Mouse (Mus musculus) midbrain, postnatal 0 days (tissue): ENCODE results near the gene Tspo. TPM values are rescaled to one million over a fixed set of nuclear protein-coding genes. Genes with fewer than 3 reads are reported as not detected.

Experiments
- ATAC-seq: fragments of 200-750 bp; cut with Nextera tagmentation; 2 replicates; pipeline ENCODE4 v1.8.0; 2017; ENCODE audit warnings: moderate number of reproducible peaks, mild to moderate bottlenecking, moderate TSS enrichment, moderate library complexity; ENCODE audit not compliant: low FRiP score
- DNase-seq: peaks from one replicate; pipeline ENCODE4 v3.0.0-alpha.2; 2015; ENCODE audit warnings: low spot score
- H3K27ac ChIP-seq: fragments of 300-500 bp; sonication (generic); 2 replicates; pipeline ENCODE4 v1.5.1; 2014; ENCODE audit warnings: low read depth, mild to moderate bottlenecking, low read length, mixed read lengths
- H3K27me3 ChIP-seq: fragments of 300-500 bp; sonication (generic); 2 replicates; pipeline ENCODE4 v1.6.1; 2014; ENCODE audit warnings: low read length, control low read depth, mixed read lengths; ENCODE audit not compliant: insufficient read depth
- H3K36me3 ChIP-seq: fragments of 300-500 bp; sonication (generic); 2 replicates; pipeline ENCODE4 v1.6.1; 2014; ENCODE audit warnings: low read length, control low read depth, mixed read lengths; ENCODE audit not compliant: insufficient read depth
- H3K4me1 ChIP-seq: fragments of 300-500 bp; sonication (generic); 2 replicates; pipeline ENCODE4 v1.6.1; 2014; ENCODE audit warnings: mild to moderate bottlenecking, control low read depth, antibody characterized with exemption, low read length, mixed read lengths; ENCODE audit not compliant: insufficient read depth
- H3K4me2 ChIP-seq: fragments of 300-500 bp; sonication (generic); 2 replicates; pipeline ENCODE4 v1.6.1; 2014; ENCODE audit warnings: low read depth, mild to moderate bottlenecking, low read length, mixed read lengths; ENCODE audit not compliant: poor library complexity, severe bottlenecking
- H3K4me3 ChIP-seq: fragments of 300-500 bp; sonication (generic); 2 replicates; pipeline ENCODE4 v1.5.1; 2014; ENCODE audit warnings: low read depth, mild to moderate bottlenecking, low read length, moderate library complexity
- H3K9ac ChIP-seq: fragments of 300-500 bp; sonication (generic); replicated peaks from 2 replicates; pipeline ENCODE4 v1.6.1; 2014; ENCODE audit warnings: mild to moderate bottlenecking, low read length, moderate library complexity, mixed read lengths; ENCODE audit not compliant: poor library complexity, severe bottlenecking
- H3K9me3 ChIP-seq: fragments of 300-500 bp; sonication (generic); 2 replicates; pipeline ENCODE4 v1.6.1; 2016; ENCODE audit warnings: low read length, control low read depth
- CTCF ChIP-seq: IDR thresholded peaks from 2 replicates; pipeline ENCODE4 v1.5.1; 2016; ENCODE audit warnings: antibody characterized with exemption, mild to moderate bottlenecking
- WGBS: fragments of 180-500 bp; shearing (Covaris S2); extraction: QIAGEN DNeasy Blood & Tissue Kit; methylation state at CpG from one replicate; pipeline ENCODE4 v1.1.7; 2014; 5-methylcytosine and 5-hydroxymethylcytosine counted together
- polyA plus RNA-seq: library from polyadenylated mRNA; unstranded; fragments of >200 nt; fragmentation: Nextera tagmentation; extraction: Ambion mirVana; gene quantifications from 2 replicates; pipeline ENCODE4 v1.2.1, GENCODE M21; 2015
- total RNA-seq: library from RNA; depleted of rRNA; stranded (reverse); fragments of >200 nt; gene quantifications from 2 replicates; pipeline ENCODE4 v1.2.3, GENCODE M21; 2014

Gene Tspo
- total and polyA plus RNA-seq, 2 experiments from 2014 or later: 8.0 to 8.4 TPM

DNA sequence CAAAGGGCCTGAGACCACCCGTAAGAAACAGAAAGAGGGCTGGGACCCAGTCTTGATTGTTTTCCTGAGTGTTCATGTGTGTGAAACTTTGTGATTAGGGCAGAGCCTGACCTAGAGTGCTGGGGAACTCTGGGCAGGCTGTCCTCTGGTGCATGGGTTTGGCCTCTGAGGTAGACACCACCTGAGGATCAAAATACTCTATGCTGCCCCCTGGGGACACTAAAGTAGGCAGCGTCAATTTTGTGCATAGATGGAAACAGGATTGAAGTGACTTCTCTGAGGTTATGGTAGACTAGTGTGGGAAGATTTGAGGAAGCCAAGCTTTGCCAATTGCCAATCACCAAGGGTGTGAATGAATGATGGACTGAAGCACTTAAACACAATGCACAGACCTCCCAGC lies 7.2 kb downstream of the Tspo start:
- Histone ChIP-seq H3K4me1 (no peaks in the 10 kb centered on the region), H3K36me3 (peaks cover 12% of the 10 kb centered on the region; the same call in 1 of the 2 replicates), H3K9ac (no peak overlapping the region), H3K4me3 (no peak overlapping the region), H3K27me3 (no peaks in the 10 kb centered on the region; the same call in 1 of the 2 replicates), H3K4me2 (no peak overlapping the region), H3K27ac (no peak overlapping the region), H3K9me3 (no peaks in the 10 kb centered on the region)
- peak; percentile 16; the same call in 1 of the 2 replicates for TF ChIP-seq CTCF
- 69% methylated on average over 2 of the region's 2 CpGs for WGBS
- no peak for ATAC-seq
- DNase-seq: no peak

- Histone ChIP-seq H3K9me3 (no peaks in the 10 kb centered on the region), H3K36me3 (peaks cover 22% of the 10 kb centered on the region), H3K4me3 (no peak overlapping the region), H3K9ac (no peak overlapping the region), H3K4me2 (no peak overlapping the region), H3K27ac (no peak overlapping the region), H3K27me3 (no peaks in the 10 kb centered on the region), H3K4me1 (no peaks in the 10 kb centered on the region)
- no peak for TF ChIP-seq CTCF
- ATAC-seq (no peak), DNase-seq (no peak)
- 94% methylated on average over 5 of the region's 5 CpGs for WGBS
Measured at GRCm38 (mm10) chr15:83571636-83572035, 8.2 kb downstream of the Tspo start.

- no peak overlapping the region for H3K9ac ChIP-seq
- no peak overlapping the region for H3K27ac ChIP-seq
- 90% methylated on average over 4 of the region's 4 CpGs for WGBS
- H3K4me2 ChIP-seq: no peak overlapping the region
- H3K4me3 ChIP-seq: no peak overlapping the region
- DNase-seq: no peak
- peaks cover 27% of the 10 kb centered on the region for H3K36me3 ChIP-seq
- no peaks in the 10 kb centered on the region for H3K9me3 ChIP-seq
- no peaks in the 10 kb centered on the region for H3K27me3 ChIP-seq
- ATAC-seq: no peak
- TF ChIP-seq CTCF: no peak
- H3K4me1 ChIP-seq: no peaks in the 10 kb centered on the region
Measured at GRCm38 (mm10) chr15:83572132-83572531, 8.7 kb downstream of the Tspo start.

- Histone ChIP-seq H3K4me1 (no peaks in the 10 kb centered on the region), H3K9me3 (no peaks in the 10 kb centered on the region), H3K36me3 (peaks cover 39% of the 10 kb centered on the region), H3K4me3 (no peak overlapping the region), H3K27ac (no peak overlapping the region), H3K9ac (no peak overlapping the region), H3K27me3 (no peaks in the 10 kb centered on the region), H3K4me2 (no peak overlapping the region)
- 95% methylated on average over 12 of the region's 12 CpGs for WGBS
- ATAC-seq: no peak
- TF ChIP-seq CTCF: no peak
- DNase-seq: no peak
Measured at GRCm38 (mm10) chr15:83573606-83574005, 10.2 kb downstream of the Tspo start.

- H3K27ac ChIP-seq: no peak overlapping the region
- no peaks in the 10 kb centered on the region for H3K9me3 ChIP-seq
- no peak overlapping the region for H3K4me3 ChIP-seq
- peaks cover 51% of the 10 kb centered on the region for H3K36me3 ChIP-seq
- DNase-seq: no peak
- H3K9ac ChIP-seq: no peak overlapping the region
- WGBS: 91% methylated on average over 6 of the region's 6 CpGs
- H3K4me1 ChIP-seq: no peaks in the 10 kb centered on the region
- H3K4me2 ChIP-seq: no peak overlapping the region
- H3K27me3 ChIP-seq: no peaks in the 10 kb centered on the region
- ATAC-seq: no peak
- no peak for TF ChIP-seq CTCF
Measured at GRCm38 (mm10) chr15:83574731-83575351, 11.4 kb downstream of the Tspo start.

- no peak for TF ChIP-seq CTCF
- H3K4me1 ChIP-seq: no peaks in the 10 kb centered on the region
- no peaks in the 10 kb centered on the region for H3K9me3 ChIP-seq
- H3K27ac ChIP-seq: no peak overlapping the region
- peaks cover 58% of the 10 kb centered on the region for H3K36me3 ChIP-seq
- H3K27me3 ChIP-seq: no peaks in the 10 kb centered on the region
- H3K9ac ChIP-seq: no peak overlapping the region
- H3K4me2 ChIP-seq: no peak overlapping the region
- H3K4me3 ChIP-seq: no peak overlapping the region
- 92% methylated on average over 8 of the region's 8 CpGs for WGBS
- DNase-seq: no peak
- ATAC-seq: no peak
Measured at GRCm38 (mm10) chr15:83575543-83575942, 12.2 kb downstream of the Tspo start.
